Mouse (Mus musculus) heart, embryonic 14.5 days (tissue): ENCODE measurements around the gene Rnf215. TPM values are rescaled to one million over a fixed set of nuclear protein-coding genes. Genes with fewer than 3 reads are reported as not detected.

ENCODE experiments used
- ATAC-seq: fragments of 200-750 bp; cut with Nextera tagmentation; 2 replicates; pipeline ENCODE4 v1.8.0; 2017; ENCODE audit warnings: low read depth, moderate TSS enrichment; ENCODE audit not compliant: insufficient number of reproducible peaks, insufficient read depth, low FRiP score
- H3K27ac ChIP-seq, 2 experiments: fragments of 200-500 bp in 1 of 2; fragments of 300-500 bp in 1 of 2; sonication (generic) in 1 of 2; replicated peaks in 1 of 2; 2 replicates each; pipeline ENCODE4 v1.5.1; 2012 to 2014; ENCODE audit warnings: low read depth in 2 of 2, low read length in 2 of 2, control low read depth in 1 of 2, mild to moderate bottlenecking in 1 of 2, mixed read lengths in 1 of 2; ENCODE audit not compliant: control insufficient read depth in 1 of 2, insufficient read depth in 1 of 2
- H3K27me3 ChIP-seq: fragments of 300-500 bp; sonication (generic); 2 replicates; pipeline ENCODE4 v1.6.1; 2014; ENCODE audit warnings: mild to moderate bottlenecking, low read length, control low read depth; ENCODE audit not compliant: control insufficient read depth, insufficient read depth
- H3K36me3 ChIP-seq: fragments of 300-500 bp; sonication (generic); 2 replicates; pipeline ENCODE4 v1.6.1; 2014; ENCODE audit warnings: mild to moderate bottlenecking, control low read depth, low read length, mixed read lengths; ENCODE audit not compliant: control insufficient read depth, insufficient read depth
- H3K4me1 ChIP-seq, 2 experiments: fragments of 200-500 bp in 1 of 2; fragments of 300-500 bp in 1 of 2; sonication (generic) in 1 of 2; 2 replicates each; pipeline ENCODE4 v1.6.1; 2012 to 2014; ENCODE audit warnings: low read length in 2 of 2, control low read depth in 1 of 2, mixed read lengths in 1 of 2; ENCODE audit not compliant: control insufficient read depth in 2 of 2, insufficient read depth in 2 of 2
- H3K4me2 ChIP-seq: fragments of 300-500 bp; sonication (generic); 2 replicates; pipeline ENCODE4 v1.6.1; 2014; ENCODE audit warnings: mild to moderate bottlenecking, low read length
- H3K4me3 ChIP-seq, 2 experiments: fragments of 200-500 bp in 1 of 2; fragments of 300-500 bp in 1 of 2; sonication (generic) in 1 of 2; 2 replicates each; pipeline ENCODE4 v1.5.1; 2012 to 2014; ENCODE audit warnings: low read length in 2 of 2, mild to moderate bottlenecking in 2 of 2, control low read depth in 1 of 2, low read depth in 1 of 2, moderate library complexity in 1 of 2; ENCODE audit not compliant: control insufficient read depth in 1 of 2, insufficient read depth in 1 of 2
- H3K9ac ChIP-seq: fragments of 300-500 bp; sonication (generic); 2 replicates; pipeline ENCODE4 v1.6.1; 2014; ENCODE audit warnings: mild to moderate bottlenecking, low read length
- H3K9me3 ChIP-seq: fragments of 300-500 bp; sonication (generic); 2 replicates; pipeline ENCODE4 v1.6.1; 2016; ENCODE audit warnings: low read length, control low read depth; ENCODE audit not compliant: control insufficient read depth
- WGBS: fragments of 180-500 bp; shearing (Covaris S2); extraction: QIAGEN DNeasy Blood & Tissue Kit; methylation state at CpG from one replicate; pipeline ENCODE4 v1.1.7; 2014; 5-methylcytosine and 5-hydroxymethylcytosine counted together
- polyA plus RNA-seq: library from polyadenylated mRNA; unstranded; fragments of >200 nt; fragmentation: Nextera tagmentation; extraction: Ambion mirVana; gene quantifications from 2 replicates; pipeline ENCODE4 v1.2.1, GENCODE M21; 2014

Gene Rnf215
- polyA plus RNA-seq, 1 experiment from 2014 or later = 20.6 TPM

- Histone ChIP-seq H3K4me2 (peak overlapping the region; percentile 87), H3K4me3 (peak overlapping the region; percentile 51 to 54), H3K9me3 (peaks cover 1% of the 10 kb centered on the region), H3K4me1 (peaks cover 16 to 26% of the 10 kb centered on the region in 2 experiments), H3K27me3 (no peaks in the 10 kb centered on the region), H3K27ac (peak overlapping the region; percentile 89 to 92), H3K9ac (peak overlapping the region; percentile 86), H3K36me3 (peaks cover 23% of the 10 kb centered on the region)
- peak; percentile 94 for ATAC-seq
- WGBS = 3% methylated on average over 45 of the region's 45 CpGs
These were observed 38.7 kb upstream of the Rnf215 start for GRCm38 (mm10) chr11:4096054-4096984.

- H3K9me3 ChIP-seq = no peaks in the 10 kb centered on the region
- peak overlapping the region; percentile 36 to 54 for H3K4me3 ChIP-seq
- peak overlapping the region; percentile 87 for H3K4me2 ChIP-seq
- 41% methylated on average over 10 of the region's 10 CpGs for WGBS
- peak overlapping the region; percentile 86 for H3K9ac ChIP-seq
- H3K36me3 ChIP-seq = peaks cover 15% of the 10 kb centered on the region
- ATAC-seq = peak; percentile 19; the same call in 1 of the 2 replicates
- H3K4me1 ChIP-seq = peaks cover 16 to 26% of the 10 kb centered on the region in 2 experiments
- no peaks in the 10 kb centered on the region for H3K27me3 ChIP-seq
- peak overlapping the region; percentile 89 to 92 for H3K27ac ChIP-seq
These were observed 37.8 kb upstream of the Rnf215 start for GRCm38 (mm10) chr11:4097091-4097621.

DNA sequence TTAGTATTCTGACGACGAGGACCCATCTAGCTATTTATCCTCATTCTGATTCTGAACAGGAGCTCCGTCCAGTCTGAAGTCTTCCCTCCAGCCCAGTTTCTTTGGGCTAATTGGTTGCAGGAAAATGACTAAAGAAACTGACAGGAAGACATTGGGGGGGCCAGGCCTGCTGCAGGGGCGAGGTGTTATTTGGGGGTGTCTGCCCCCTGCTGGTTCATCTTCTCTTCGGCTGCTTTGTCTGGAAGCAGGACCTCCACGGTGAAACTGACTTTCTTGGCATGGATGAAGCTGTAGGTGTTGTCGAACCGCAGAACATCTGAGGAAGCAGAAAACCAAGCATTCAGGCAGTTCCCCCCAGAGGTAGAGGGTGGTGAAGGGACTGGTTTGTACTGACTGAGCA, 36.9 kb upstream of the Rnf215 start:
- ATAC-seq = no peak
- no peaks in the 10 kb centered on the region for H3K9me3 ChIP-seq
- H3K27me3 ChIP-seq = no peaks in the 10 kb centered on the region
- no peak overlapping the region for H3K4me3 ChIP-seq
- H3K9ac ChIP-seq = no peak overlapping the region
- no peak overlapping the region for H3K4me2 ChIP-seq
- H3K4me1 ChIP-seq = peaks cover 16 to 26% of the 10 kb centered on the region in 2 experiments
- no peak overlapping the region for H3K27ac ChIP-seq
- H3K36me3 ChIP-seq = peaks cover 8% of the 10 kb centered on the region; the same call in 1 of the 2 replicates
- 68% methylated on average over 8 of the region's 8 CpGs for WGBS

GRCm38 (mm10) chr11:4098816-4099215, 36.2 kb upstream of the Rnf215 start:
- no peak overlapping the region for H3K4me2 ChIP-seq
- H3K27me3 ChIP-seq = no peaks in the 10 kb centered on the region
- H3K4me3 ChIP-seq = no peak overlapping the region
- WGBS = 62% methylated on average over 7 of the region's 7 CpGs
- H3K9ac ChIP-seq = no peak overlapping the region
- no peak overlapping the region for H3K27ac ChIP-seq
- 0 out of 2 replicates have a peak, but pooled peaks cover under 1% of the 10 kb centered on the region for H3K36me3 ChIP-seq
- ATAC-seq = no peak
- peaks cover 13 to 23% of the 10 kb centered on the region in 2 experiments for H3K4me1 ChIP-seq
- no peaks in the 10 kb centered on the region for H3K9me3 ChIP-seq

DNA sequence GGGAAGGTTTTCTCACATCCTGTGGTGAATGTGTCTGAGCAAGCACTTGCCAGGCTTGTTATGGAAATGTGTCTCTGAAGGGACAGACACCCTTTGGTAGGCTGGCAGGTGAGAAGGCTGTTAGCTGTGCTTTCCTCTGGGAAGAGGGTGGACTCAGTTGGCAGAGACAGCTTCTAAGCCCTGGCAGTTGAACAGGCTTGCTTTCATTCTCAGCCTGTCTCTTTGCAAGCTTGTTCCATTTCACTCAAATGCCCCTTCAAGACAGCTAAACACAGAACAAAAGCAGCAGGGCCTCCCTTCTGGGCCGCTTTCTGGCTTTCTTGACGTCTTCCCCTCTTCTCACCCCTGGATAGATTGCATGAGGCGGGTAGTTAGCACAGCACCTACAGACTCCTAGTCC, 35.6 kb upstream of the Rnf215 start:
- Histone ChIP-seq H3K27me3 (no peaks in the 10 kb centered on the region), H3K4me1 (peaks cover 12 to 16% of the 10 kb centered on the region in 2 experiments), H3K9ac (no peak overlapping the region), H3K9me3 (no peaks in the 10 kb centered on the region), H3K4me2 (no peak overlapping the region), H3K4me3 (no peak overlapping the region), H3K27ac (no peak overlapping the region), H3K36me3 (no peaks in the 10 kb centered on the region)
- 58% methylated on average over 3 of the region's 3 CpGs for WGBS
- no peak for ATAC-seq

DNA sequence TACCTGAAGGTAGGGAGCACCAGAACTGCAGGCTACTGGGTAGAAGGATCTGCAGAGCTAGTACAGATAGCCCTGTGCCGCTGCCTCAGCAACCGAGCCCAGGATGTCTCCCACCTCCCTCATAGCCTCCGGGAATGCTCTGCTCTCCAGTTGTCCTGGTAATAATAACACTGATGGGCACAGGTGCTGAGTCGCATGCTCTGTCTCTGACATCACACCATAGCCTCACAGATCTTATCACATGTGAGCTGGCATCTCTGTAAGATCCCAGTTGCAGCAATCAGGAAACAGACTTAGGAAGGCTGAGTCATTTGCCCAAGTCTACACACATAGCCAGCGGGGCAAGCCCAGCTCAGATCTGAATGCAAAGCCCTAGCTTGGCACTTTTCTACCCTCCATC, 33.2 kb upstream of the Rnf215 start:
- Histone ChIP-seq H3K9ac (no peak overlapping the region), H3K36me3 (no peaks in the 10 kb centered on the region), H3K4me3 (no peak overlapping the region), H3K27ac (no peak overlapping the region), H3K9me3 (no peaks in the 10 kb centered on the region), H3K4me2 (no peak overlapping the region), H3K27me3 (no peaks in the 10 kb centered on the region), H3K4me1 (peaks cover 4 to 5% of the 10 kb centered on the region in 2 experiments; a peak in 2 of 4 replicates)
- ATAC-seq = no peak
- WGBS = 74% methylated on average over 5 of the region's 5 CpGs

DNA sequence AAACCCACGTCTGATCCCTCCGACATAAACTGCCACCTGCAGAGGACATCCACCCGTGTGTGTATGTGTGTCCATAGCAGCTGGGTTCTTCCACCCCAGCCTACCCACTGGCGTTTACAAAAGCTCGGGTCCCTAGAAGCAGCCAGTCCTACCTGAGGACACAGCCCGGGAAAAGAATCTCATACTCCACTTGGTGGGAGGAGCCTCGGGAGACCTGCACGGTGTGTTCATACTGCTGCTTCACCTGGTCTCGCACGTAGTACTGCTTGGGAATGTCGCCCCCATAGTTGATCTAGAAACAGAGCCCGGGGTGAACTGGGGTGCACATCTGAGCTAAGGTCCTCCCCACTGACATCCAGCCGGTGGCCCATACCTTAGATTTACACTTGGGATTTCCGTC, 31.5 kb upstream of the Rnf215 start:
- H3K9me3 ChIP-seq = no peaks in the 10 kb centered on the region
- H3K4me1 ChIP-seq = no peaks in the 10 kb centered on the region
- H3K9ac ChIP-seq = no peak overlapping the region
- no peak overlapping the region for H3K4me3 ChIP-seq
- 79% methylated on average over 14 of the region's 14 CpGs for WGBS
- ATAC-seq = no peak
- no peak overlapping the region for H3K4me2 ChIP-seq
- H3K27ac ChIP-seq = no peak overlapping the region
- H3K36me3 ChIP-seq = no peaks in the 10 kb centered on the region
- no peaks in the 10 kb centered on the region for H3K27me3 ChIP-seq
